Mouse (Mus musculus) lung, postnatal 10 days (tissue): ENCODE measurements around the gene Gm9513.

Experiments used
- DNase-seq: peaks from one replicate; pipeline ENCODE4 v3.0.0; 2021

Gene Gm9513

GRCm38 (mm10) chr9:36475338-36475737, at the start of gene Gm9513:
Gene Gm9513 (plus strand): TSS chr9:36475638.
- no peak for DNase-seq

- DNase-seq = no peak
Observed at GRCm38 (mm10) chr9:36431584-36431983, 43.9 kb upstream of the Gm9513 start, which contains the start of gene Gm7257. Gene Gm7257 (plus strand): TSS chr9:36431884.

GRCm38 (mm10) chr9:36435051-36435764, 40.2 kb upstream of the Gm9513 start:
- no peak for DNase-seq

DNA sequence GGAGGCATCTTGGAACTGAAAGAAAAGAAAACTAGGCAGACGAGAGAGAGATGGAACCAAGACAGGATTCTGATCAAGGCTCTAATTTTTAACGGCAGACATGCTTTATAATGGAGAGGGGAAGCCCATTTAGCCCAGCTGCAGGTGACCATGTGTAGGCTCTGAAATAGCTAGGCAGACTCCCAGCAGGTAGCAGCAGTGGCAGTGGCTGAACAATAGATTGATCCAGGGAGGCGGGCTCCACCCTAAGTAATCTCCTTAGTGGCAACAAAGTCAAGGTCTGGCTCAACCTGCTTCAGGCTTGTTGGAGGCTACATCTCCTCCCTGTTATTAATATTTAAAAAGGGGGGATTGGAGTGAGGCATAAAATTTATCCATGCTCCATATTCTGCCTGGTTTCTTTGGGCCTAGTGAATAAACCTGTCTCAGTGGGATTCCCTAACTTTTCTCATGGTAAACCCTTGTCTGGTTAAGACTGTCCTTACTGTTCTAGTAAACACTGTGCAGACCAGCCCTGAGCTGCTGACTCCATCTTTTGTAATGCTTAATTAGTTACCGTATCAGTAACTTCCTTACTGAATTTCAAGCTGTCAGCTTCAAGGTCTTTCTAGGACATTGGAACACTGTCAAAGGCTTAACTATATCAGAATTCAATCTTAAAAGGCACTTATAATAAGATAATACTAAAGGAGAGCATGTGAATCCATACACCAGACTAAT, 19.2 kb downstream of the Gm9513 start:
- no peak for DNase-seq

- DNase-seq = no peak
Observed at GRCm38 (mm10) chr9:36495824-36496223, 20.4 kb downstream of the Gm9513 start.

DNA sequence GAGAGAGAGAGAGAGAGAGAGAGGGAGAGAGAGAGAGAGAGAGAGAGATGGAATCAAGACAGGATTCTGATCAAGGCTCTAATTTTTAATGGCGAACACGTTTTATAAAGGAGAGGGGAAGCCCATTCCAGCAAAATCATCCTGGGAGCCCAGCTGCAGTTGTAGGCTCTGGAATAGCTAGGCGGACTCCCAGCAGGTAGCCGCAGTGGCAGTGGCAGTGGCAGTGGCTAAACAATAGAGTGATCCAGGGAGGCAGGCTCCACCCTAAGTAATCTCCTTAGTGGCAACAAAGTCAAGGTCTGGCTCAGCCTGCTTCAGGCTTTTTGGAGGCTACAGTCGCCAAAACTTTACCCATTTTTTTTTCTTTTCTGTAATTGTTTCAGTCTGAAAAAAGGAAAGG, 28.8 kb downstream of the Gm9513 start:
- no peak for DNase-seq
